Mouse (Mus musculus): ENCODE results near the gene Nsdhl.

DNA sequence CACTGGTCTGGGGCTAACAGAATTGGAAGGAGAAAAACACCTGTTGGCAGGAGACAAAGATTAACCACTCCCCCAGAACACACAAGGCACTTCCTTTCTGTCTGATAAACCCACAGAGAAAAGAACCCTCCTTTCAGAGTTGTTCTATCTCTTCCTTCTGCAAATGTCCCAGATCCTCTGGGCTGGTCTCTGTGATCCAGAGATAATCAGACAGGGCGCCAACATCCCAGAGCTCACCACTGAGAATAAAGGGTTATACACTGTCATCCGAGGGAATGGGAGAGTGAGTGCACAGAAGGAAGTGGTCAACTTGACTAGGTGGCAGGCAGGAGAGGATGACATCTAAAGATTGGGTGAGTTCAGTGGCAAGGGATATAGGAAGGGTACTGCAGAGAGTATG is 67.2 kb downstream of the Nsdhl start:
- TF ChIP-seq CTCF (IDR thresholded peaks at IDR 0.05; ENCODE audit: low read depth) = no peak
- no peak for TF ChIP-seq EP300 (IDR thresholded peaks at IDR 0.05; ENCODE audit: low read depth)

All from liver, postnatal 0 days (tissue).